Mouse (Mus musculus) liver, embryonic 11.5 days (tissue): Measurements from ENCODE around the gene Tcl1. TPM values are rescaled to one million over a fixed set of nuclear protein-coding genes. Genes with fewer than 3 reads are reported as not detected.
"Not testable (repeated sequence)": the region's sequence is repeated elsewhere in the genome, so short reads cannot be mapped to it uniquely, and the experiment has no call there.

Experiments used
- ATAC-seq: fragments of 200-750 bp; cut with Nextera tagmentation; replicated peaks from 2 replicates; pipeline ENCODE4 v1.8.0; 2017; ENCODE audit warnings: moderate number of reproducible peaks, mild to moderate bottlenecking, moderate TSS enrichment, moderate library complexity; ENCODE audit not compliant: low FRiP score
- DNase-seq: peaks from one replicate; pipeline ENCODE4 v3.0.0-alpha.2; 2017; ENCODE audit warnings: low spot score
- H3K27ac ChIP-seq: fragments of 300-500 bp; sonication (generic); 2 replicates; pipeline ENCODE4 v1.5.1; 2014; ENCODE audit warnings: mild to moderate bottlenecking, low read depth, low read length, control low read depth
- H3K27me3 ChIP-seq: fragments of 300-500 bp; sonication (generic); replicated peaks from 2 replicates; pipeline ENCODE4 v1.6.1; 2014; ENCODE audit warnings: low read length, mixed read lengths; ENCODE audit not compliant: control insufficient read depth, insufficient read depth
- H3K36me3 ChIP-seq: fragments of 300-500 bp; sonication (generic); 2 replicates; pipeline ENCODE4 v1.6.1; 2014; ENCODE audit warnings: mild to moderate bottlenecking, low read length, moderate library complexity, mixed read lengths; ENCODE audit not compliant: control insufficient read depth, insufficient read depth
- H3K4me1 ChIP-seq: fragments of 300-500 bp; sonication (generic); replicated peaks from 2 replicates; pipeline ENCODE4 v1.6.1; 2014; ENCODE audit warnings: low read length, mixed read lengths; ENCODE audit not compliant: control insufficient read depth, insufficient read depth
- H3K4me2 ChIP-seq: fragments of 300-500 bp; sonication (generic); 2 replicates; pipeline ENCODE4 v1.6.1; 2014; ENCODE audit warnings: mild to moderate bottlenecking, control low read depth, moderate library complexity
- H3K4me3 ChIP-seq: fragments of 300-500 bp; sonication (generic); 2 replicates; pipeline ENCODE4 v1.5.1; 2014; ENCODE audit warnings: low read depth, low read length, control low read depth
- H3K9ac ChIP-seq: fragments of 300-500 bp; sonication (generic); 2 replicates; pipeline ENCODE4 v1.6.1; 2014; ENCODE audit warnings: low read depth, low read length, control low read depth
- H3K9me3 ChIP-seq: fragments of 300-500 bp; sonication (generic); 2 replicates; pipeline ENCODE4 v1.6.1; 2016; ENCODE audit warnings: low read length, inconsistent platforms, mixed read lengths; ENCODE audit not compliant: control insufficient read depth
- WGBS: fragments of 180-500 bp; shearing (Covaris S2); extraction: QIAGEN DNeasy Blood & Tissue Kit; methylation state at CpG from one replicate; pipeline ENCODE4 v1.1.7; 2014; 5-methylcytosine and 5-hydroxymethylcytosine counted together
- polyA plus RNA-seq: library from polyadenylated mRNA; unstranded; fragments of >200 nt; fragmentation: Nextera tagmentation; extraction: Ambion mirVana; gene quantifications from 2 replicates; pipeline ENCODE4 v1.2.1, GENCODE M21; 2014

The Tcl1 gene
- polyA plus RNA-seq, 1 experiment from 2014 or later = not detected

DNA sequence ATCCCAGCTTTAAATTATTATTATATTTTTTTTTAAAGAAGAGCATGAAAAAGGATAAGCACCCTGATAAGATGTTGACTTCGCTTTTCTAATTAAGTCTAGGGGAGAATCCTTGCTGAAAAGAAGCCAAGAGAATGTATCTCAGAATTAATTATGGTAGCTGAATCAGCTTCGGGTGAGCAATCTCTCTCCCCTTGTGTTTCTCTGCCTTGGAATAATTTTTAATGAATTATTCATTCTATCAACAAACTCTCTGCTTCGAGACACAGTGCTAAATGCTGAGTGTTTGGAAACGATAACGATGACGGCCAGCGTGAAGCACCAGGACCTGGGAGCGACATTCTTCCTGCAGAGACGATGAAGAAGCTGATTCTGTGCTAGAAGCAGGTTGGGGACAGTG lies 16.5 kb upstream of the Tcl1 start:
- ATAC-seq = no peak
- DNase-seq = no peak
- WGBS = 82% methylated on average over 9 of the region's 9 CpGs
- H3K9me3 ChIP-seq = no peaks in the 10 kb centered on the region
- H3K4me2 ChIP-seq = no peak overlapping the region
- no peaks in the 10 kb centered on the region for H3K27me3 ChIP-seq
- H3K4me1 ChIP-seq = no peaks in the 10 kb centered on the region
- no peak overlapping the region for H3K27ac ChIP-seq
- no peak overlapping the region for H3K4me3 ChIP-seq
- no peaks in the 10 kb centered on the region for H3K36me3 ChIP-seq
- H3K9ac ChIP-seq = no peak overlapping the region

DNA sequence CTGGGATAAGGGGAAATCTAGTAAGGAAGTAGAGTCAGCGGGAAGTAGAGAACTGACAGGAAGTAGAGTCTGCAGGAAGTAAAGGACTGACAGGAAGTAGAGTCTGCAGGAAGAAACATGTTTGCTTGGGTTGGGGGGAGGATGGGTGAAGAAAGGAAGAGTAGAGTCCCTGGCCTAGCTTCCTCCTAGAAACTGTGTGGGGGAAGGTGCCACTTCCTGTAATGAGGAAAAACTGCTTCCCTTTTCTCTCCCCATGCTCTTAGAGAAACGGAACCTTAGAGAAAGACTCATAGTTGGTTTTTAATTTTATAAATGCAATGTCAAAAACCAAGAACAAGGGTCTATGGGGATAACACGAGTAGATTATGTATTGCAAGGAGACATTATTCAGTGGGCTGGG lies 12.5 kb upstream of the Tcl1 start:
- no peak overlapping the region for H3K4me2 ChIP-seq

DNA sequence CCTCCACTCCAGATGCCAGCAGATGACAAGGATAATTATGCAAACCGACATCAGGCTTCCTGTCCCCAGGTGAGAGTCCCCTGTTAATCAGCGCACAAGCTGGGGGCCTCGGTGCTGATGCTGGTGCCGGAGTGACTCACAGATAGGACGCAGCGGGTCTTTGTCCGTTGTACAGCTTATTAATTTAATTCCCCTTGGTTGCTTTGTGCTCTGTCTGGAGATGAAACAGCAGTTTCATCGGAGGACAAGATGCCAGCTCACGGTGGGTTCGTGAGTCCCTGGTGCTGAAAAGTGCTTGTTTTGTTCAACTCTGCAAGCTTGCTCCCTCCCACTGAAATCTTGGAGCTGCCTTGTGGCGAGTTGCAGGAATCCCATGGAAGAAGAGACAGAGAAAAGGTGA lies 11.8 kb upstream of the Tcl1 start:
- H3K4me3 ChIP-seq = no peak overlapping the region
- DNase-seq = no peak
- H3K27ac ChIP-seq = no peak overlapping the region
- no peak for ATAC-seq
- H3K4me2 ChIP-seq = no peak overlapping the region
- no peaks in the 10 kb centered on the region for H3K9me3 ChIP-seq
- no peaks in the 10 kb centered on the region for H3K4me1 ChIP-seq
- H3K9ac ChIP-seq = no peak overlapping the region
- H3K27me3 ChIP-seq = no peaks in the 10 kb centered on the region
- H3K36me3 ChIP-seq = no peaks in the 10 kb centered on the region
- WGBS = 74% methylated on average over 11 of the region's 11 CpGs

More for the DNA sequence above, 12.5 kb upstream of the Tcl1 start:
- Histone ChIP-seq H3K9ac (no peak overlapping the region), H3K4me3 (no peak overlapping the region), H3K4me1 (no peaks in the 10 kb centered on the region), H3K27ac (no peak overlapping the region), H3K36me3 (no peaks in the 10 kb centered on the region), H3K9me3 (no peaks in the 10 kb centered on the region), H3K27me3 (no peaks in the 10 kb centered on the region)
- DNase-seq (no peak), ATAC-seq (no peak)
- 52% methylated on average over 3 of the region's 3 CpGs for WGBS

DNA sequence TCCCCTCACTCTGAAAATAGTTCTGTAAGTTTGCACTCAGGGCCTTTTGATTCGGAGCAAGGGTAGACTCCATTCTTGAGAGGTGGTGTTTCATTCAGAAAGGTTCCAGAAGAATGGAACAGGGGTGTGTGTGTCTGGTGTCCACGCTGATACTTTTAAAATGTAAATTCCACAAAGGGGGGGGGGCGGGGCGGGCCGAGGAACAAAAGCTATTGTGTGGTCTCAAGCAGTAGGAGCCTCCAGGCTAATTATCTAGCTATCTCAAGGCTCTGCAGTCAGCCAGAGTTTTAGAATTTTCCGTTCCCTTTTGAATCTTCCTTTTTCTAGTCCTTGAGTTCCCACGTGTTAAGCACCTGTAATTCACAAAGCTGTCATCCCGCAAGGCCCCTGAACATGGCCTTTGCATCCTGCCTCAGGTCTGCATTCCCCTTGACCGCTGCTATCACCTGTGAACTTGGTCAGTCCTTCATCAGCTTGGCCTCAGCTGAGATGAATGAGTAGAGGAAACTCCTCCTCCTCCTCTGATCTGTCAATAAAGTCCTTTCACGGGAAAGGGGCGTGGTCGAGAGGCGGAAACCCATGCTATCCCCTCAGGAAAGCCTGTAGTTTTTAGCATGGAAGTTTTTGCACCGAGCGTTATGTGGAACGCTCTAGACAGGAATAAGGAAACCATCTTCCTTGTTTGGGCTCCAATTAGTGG lies 2.2 kb upstream of the Tcl1 start:
- WGBS = 54% methylated on average over 16 of the region's 16 CpGs
- ATAC-seq (no peak), DNase-seq (no peak)
- Histone ChIP-seq H3K4me2 (no peak overlapping the region), H3K9ac (no peak overlapping the region), H3K27ac (no peak overlapping the region), H3K4me1 (no peaks in the 10 kb centered on the region), H3K9me3 (no peaks in the 10 kb centered on the region), H3K27me3 (no peaks in the 10 kb centered on the region), H3K4me3 (no peak overlapping the region), H3K36me3 (no peaks in the 10 kb centered on the region)

DNA sequence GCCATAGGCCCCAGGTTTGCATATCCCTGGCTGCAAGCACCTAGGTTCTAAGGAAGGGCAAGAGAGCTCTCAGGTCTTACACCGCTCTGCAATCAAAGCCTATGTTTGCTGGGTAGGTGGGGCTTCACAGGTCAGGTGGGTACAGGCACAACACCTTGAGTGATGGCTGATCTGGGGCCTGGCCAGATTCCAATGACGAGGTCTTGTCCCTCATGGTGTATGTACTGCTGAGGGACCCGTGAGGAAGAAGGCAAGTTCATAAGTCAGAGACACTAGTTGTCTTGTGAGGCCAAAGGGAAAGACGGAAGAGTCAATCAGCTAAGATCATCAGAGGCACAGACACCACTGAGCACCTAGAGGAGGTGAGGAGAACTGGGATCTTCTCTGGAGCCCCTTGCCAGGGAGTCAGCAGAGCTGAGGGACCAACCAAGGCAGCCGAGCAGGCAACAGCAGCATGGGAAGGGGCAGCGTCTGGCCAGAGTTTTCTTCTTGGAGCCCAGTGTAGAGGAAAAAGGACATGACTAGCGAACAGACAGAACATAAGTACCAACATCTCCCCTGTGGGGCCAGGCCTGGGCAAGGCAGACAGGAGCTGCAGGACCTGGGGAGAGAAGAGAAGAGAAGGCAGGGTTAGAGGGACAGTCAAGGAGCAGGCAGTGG lies 5.4 kb downstream of the Tcl1 start:
- H3K36me3 ChIP-seq = no peaks in the 10 kb centered on the region
- H3K9ac ChIP-seq = no peak overlapping the region
- H3K4me1 ChIP-seq = no peaks in the 10 kb centered on the region
- DNase-seq (no peak), ATAC-seq (no peak)
- no peak overlapping the region for H3K4me3 ChIP-seq
- H3K4me2 ChIP-seq = no peak overlapping the region
- H3K27me3 ChIP-seq = no peaks in the 10 kb centered on the region
- H3K27ac ChIP-seq = no peak overlapping the region
- no peaks in the 10 kb centered on the region for H3K9me3 ChIP-seq
- 88% methylated on average over 7 of the region's 7 CpGs for WGBS

DNA sequence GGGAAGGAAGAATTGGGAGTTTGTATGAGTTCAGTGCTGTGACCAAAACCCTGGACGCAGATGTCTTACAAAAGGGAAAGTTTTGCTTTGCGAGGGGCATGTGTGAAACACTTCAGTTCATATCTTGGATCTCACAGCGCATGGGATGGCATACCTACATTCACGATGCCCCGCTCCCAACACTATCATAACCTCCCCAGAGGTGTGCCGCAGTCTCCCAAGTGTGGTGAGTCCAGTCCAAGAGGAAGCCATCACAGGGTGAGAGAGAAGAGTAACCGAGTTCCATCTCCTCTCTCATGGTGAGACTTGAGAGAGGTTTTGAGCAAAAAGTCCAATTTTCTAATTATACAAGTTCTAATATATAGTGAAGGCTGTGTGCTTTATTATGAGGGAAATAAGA lies 13.4 kb downstream of the Tcl1 start:
- H3K4me2 ChIP-seq = no peak overlapping the region
- H3K4me3 ChIP-seq = no peak overlapping the region
- ATAC-seq (no peak), DNase-seq (no peak)
- H3K27ac ChIP-seq = no peak overlapping the region
- 91% methylated on average over 7 of the region's 7 CpGs for WGBS
- H3K36me3 ChIP-seq = no peaks in the 10 kb centered on the region
- no peaks in the 10 kb centered on the region for H3K27me3 ChIP-seq
- no peak overlapping the region for H3K9ac ChIP-seq
- no peaks in the 10 kb centered on the region for H3K4me1 ChIP-seq
- no peaks in the 10 kb centered on the region for H3K9me3 ChIP-seq

DNA sequence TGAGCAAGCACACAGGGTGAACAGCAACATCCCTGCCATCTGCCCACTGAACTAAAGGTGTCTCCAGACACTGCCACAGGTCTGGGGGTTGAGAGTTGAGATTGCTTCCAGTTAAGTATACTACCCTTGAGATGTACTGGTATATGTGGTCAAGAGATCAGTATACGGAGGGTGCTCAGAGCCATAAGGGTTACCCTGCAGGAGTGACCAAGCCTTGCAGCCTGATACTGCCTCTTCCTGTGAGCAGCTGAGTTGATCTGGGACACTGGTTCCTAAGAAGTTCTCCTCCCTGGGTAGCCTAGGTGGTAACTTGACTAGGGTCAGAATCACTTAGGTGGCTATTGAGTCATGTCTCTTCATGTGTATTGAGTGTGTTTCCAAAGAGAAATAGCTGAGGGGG lies 14.2 kb downstream of the Tcl1 start:
- Histone ChIP-seq H3K9me3 (no peaks in the 10 kb centered on the region), H3K4me1 (no peaks in the 10 kb centered on the region), H3K27me3 (no peaks in the 10 kb centered on the region), H3K36me3 (no peaks in the 10 kb centered on the region), H3K27ac (no peak overlapping the region), H3K4me3 (no peak overlapping the region), H3K9ac (no peak overlapping the region), H3K4me2 (no peak overlapping the region)
- ATAC-seq (no peak), DNase-seq (no peak)
- WGBS = 88% methylated on average over 1 of the region's 1 CpGs

DNA sequence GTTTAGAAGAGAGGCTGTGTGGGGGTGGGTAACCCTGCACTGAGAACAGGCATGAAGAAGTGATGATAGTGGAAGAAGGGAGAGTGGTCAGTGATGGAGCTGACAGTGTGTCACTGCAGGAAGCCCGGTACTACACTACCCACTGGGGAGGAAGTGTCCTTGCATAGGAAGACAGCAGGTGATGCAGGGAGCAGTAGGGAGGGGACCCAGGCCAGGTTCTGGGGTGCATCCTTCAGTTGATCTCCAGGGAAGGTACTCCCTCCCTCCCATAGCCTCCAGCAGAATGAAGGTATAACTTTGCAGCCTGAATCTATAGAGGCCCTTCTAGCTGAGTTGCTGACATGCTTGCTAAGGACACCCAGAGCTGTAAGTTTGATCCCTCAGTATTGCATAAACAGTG lies 15.5 kb downstream of the Tcl1 start:
- no peak for ATAC-seq
- no peak for DNase-seq
- Histone ChIP-seq H3K9ac (no peak overlapping the region), H3K9me3 (no peaks in the 10 kb centered on the region), H3K36me3 (no peaks in the 10 kb centered on the region), H3K27me3 (no peaks in the 10 kb centered on the region), H3K4me1 (no peaks in the 10 kb centered on the region), H3K4me2 (no peak overlapping the region), H3K4me3 (no peak overlapping the region), H3K27ac (no peak overlapping the region)
- WGBS = 65% methylated on average over 1 of the region's 1 CpGs

DNA sequence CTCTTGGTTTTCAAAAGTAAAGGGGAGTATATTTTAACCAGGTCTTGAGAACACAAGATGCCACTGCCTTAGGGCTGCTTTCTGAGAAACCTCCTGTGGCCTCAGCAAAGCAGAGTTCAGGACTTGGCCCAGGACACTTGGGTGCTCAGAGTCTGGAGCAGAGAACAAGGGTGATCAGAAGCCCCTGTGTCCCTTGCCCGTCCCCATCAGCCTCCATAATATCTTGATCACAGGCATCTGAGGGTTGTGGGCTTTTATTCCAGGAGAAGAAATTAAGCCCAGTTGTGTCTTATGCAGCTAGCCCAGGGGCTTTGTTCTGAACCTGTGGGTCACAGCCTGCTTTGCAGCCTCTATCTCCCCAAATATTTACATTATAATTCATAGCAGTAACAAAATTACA lies 20.9 kb downstream of the Tcl1 start, which contains the start of gene Tcl1b4:
Gene Tcl1b4, plus strand, starts transcription at position 301 of the 400 bp plus-strand sequence.
- not testable (repeated sequence) for H3K36me3 ChIP-seq, H3K4me2 ChIP-seq, H3K4me1 ChIP-seq, H3K27me3 ChIP-seq, H3K9me3 ChIP-seq, H3K4me3 ChIP-seq, DNase-seq, H3K27ac ChIP-seq, H3K9ac ChIP-seq, ATAC-seq
- WGBS = 87% methylated on average over 1 of the region's 1 CpGs
